Mouse (Mus musculus): ENCODE results near the gene Pou2f1.

DNA sequence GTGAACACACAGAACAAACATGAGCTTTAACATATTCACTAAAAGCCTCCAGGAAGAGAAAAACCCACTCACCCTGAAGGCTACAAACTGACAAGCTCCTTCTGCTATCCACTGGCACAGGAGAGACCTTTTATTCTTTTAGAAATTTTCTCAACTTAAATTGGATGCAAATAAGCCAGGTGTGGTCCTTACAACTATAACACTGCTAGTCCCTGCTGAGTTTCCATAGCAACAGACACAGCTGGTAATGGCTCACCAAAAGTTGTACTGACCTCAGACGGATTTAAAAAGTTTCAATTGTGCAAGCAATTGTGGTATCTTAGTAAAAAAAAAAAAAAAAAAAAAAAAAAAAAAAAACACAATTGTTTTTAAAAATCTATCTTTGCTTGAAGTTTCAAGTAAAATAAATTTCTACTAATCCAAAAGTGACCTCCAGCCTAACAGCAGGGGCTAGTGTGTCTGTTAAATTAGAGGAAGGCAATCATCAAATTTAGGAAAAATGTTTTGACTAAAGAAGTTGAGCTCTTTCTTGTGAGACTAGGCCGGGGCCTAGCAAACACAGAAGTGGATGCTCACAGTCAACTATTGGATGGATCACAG lies 54.2 kb downstream of the Pou2f1 start:
- TF ChIP-seq TAL1 (conservative IDR thresholded peaks at IDR 0.05; ENCODE audit: low read depth, low read length) (no peak), GATA1 (IDR thresholded peaks at IDR 0.05; ENCODE audit: borderline replicate concordance, low read length) (no peak), CTCF (IDR thresholded peaks at IDR 0.05; ENCODE audit: low read depth, low read length) (no peak), GATA2 (IDR thresholded peaks at IDR 0.05; ENCODE audit: borderline replicate concordance, low read depth, low read length) (no peak), POLR2AphosphoS5 (IDR thresholded peaks at IDR 0.05; ENCODE audit: insufficient replicate concordance, low read depth, low read length) (no peak)
